In the genomic region with DNA sequence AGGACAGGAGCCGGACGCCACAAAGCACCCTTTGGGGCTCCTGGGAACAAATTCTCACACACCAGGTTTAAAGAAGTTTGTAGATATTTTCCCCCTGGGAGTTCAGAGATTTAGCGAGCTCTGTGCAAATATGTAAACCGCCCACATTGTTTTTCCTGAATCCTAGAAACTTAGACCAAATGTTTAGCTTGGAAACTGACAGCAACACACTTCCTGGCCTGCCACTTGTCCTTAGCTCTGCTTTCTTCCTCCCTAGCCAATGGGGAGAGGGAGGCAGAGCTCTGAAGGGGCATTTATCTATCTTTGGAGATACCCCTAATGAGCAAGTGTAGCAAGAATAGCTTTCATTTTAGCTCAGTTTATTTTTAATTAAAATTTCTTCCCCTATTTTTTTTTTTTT, we compare ENCODE assay signal across 22 mouse cellular contexts. TPM values are rescaled to one million over a fixed set of nuclear protein-coding genes. Genes with fewer than 3 reads are reported as not detected.
A peak's percentile ranks its signal among the peaks of the same experiment; 100 is the strongest.
DNase-seq lines count a peak whose midpoint lies in the region; ATAC-seq and TF ChIP-seq lines count a peak whose summit lies in the region.
"Had no signal": no experiment of that assay in that cellular context is flagged by ENCODE, and none has a peak within 500 bp of the region (broad histone marks: within the 10 kb centered on the region; RNA-seq: fewer than 3 reads in every experiment).

No protein-coding gene starts in this region.

- no peaks in the 10 kb centered on the region for H3K36me3 ChIP-seq in kidney, embryonic 16.5 days (ENCODE audit: insufficient read depth, low read length)
- no peaks in the 10 kb centered on the region for H3K36me3 ChIP-seq in kidney, adult 2 months (ENCODE audit: control insufficient read depth, insufficient read depth, low read length)
- H3K36me3 ChIP-seq in heart, embryonic 15.5 days: no peaks in the 10 kb centered on the region
- H3K36me3 ChIP-seq: embryonic facial prominence, embryonic 15.5 days; midbrain, embryonic 13.5 days had no signal

- H3K9me3 ChIP-seq in kidney, embryonic 16.5 days (ENCODE audit: low read length): no peaks in the 10 kb centered on the region
- no peaks in the 10 kb centered on the region for H3K9me3 ChIP-seq in heart, embryonic 15.5 days (replicated peaks)
- H3K9me3 ChIP-seq: embryonic facial prominence, embryonic 15.5 days; midbrain, embryonic 13.5 days had no signal

- peak; percentile 88 for DNase-seq in heart, adult 11 months
- DNase-seq in heart, adult 8-10 months (ENCODE audit: low spot score): no peak
- no peak for DNase-seq in kidney, adult 2 months
- DNase-seq in 3T3-L1 (ENCODE audit: low read depth, low spot score): peak; percentile 3
- DNase-seq in thymus, adult 18-20 months: no peak
- DNase-seq in lung, postnatal 36 days: no peak
- DNase-seq: adrenal gland, postnatal 36 days; cerebellum, adult 11-12 months; cerebellum, postnatal 14 days; kidney, adult 11 months; kidney, postnatal 25 days; liver; lung, adult 18-20 months; right cerebral cortex, postnatal 14 days; spleen, adult 18-20 months; thymus, adult 2 months had no signal

- H3K4me2 ChIP-seq in kidney, embryonic 16.5 days (replicated peaks; ENCODE audit: low read depth, low read length): no peak overlapping the region
- H3K4me2 ChIP-seq in heart, embryonic 15.5 days: no peak overlapping the region
- H3K4me2 ChIP-seq: embryonic facial prominence, embryonic 15.5 days; midbrain, embryonic 13.5 days had no signal

- H3K9ac ChIP-seq in kidney, embryonic 16.5 days (replicated peaks; ENCODE audit: low read length): no peak overlapping the region
- H3K9ac ChIP-seq in heart, embryonic 15.5 days: no peak overlapping the region
- H3K9ac ChIP-seq: embryonic facial prominence, embryonic 15.5 days; midbrain, embryonic 13.5 days had no signal

- no peak for TF ChIP-seq CTCF in kidney, adult 2 months (conservative IDR thresholded peaks at IDR 0.05; ENCODE audit: insufficient read depth, insufficient read length, low read depth, low read length)

- H3K4me3 ChIP-seq in kidney, embryonic 16.5 days (ENCODE audit: low read length): no peak overlapping the region
- H3K4me3 ChIP-seq in kidney, adult 2 months (ENCODE audit: insufficient read depth, low read depth, low read length): no peak overlapping the region
- H3K4me3 ChIP-seq in heart, embryonic 15.5 days: no peak overlapping the region
- H3K4me3 ChIP-seq: embryonic facial prominence, embryonic 15.5 days; midbrain, embryonic 13.5 days had no signal

- WGBS in kidney, embryonic 16.5 days: 41% methylated on average over 4 of the region's 4 CpGs
- 60% methylated on average over 4 of the region's 4 CpGs for WGBS in kidney, adult 2 months
- WGBS in heart, embryonic 15.5 days: 36% methylated on average over 4 of the region's 4 CpGs

- ATAC-seq in kidney, embryonic 16.5 days (ENCODE audit: low FRiP score, low TSS enrichment): no peak
- ATAC-seq in heart, embryonic 15.5 days (replicated peaks; ENCODE audit: insufficient number of reproducible peaks, insufficient read depth, low FRiP score, low read depth): no peak
- ATAC-seq: midbrain, embryonic 13.5 days had no signal

- TF ChIP-seq POLR2A in kidney, adult 2 months (IDR thresholded peaks at IDR 0.05; ENCODE audit: low read depth, low read length): no peak

- H3K27me3 ChIP-seq in kidney, embryonic 16.5 days (ENCODE audit: insufficient read depth, low read length): no peaks in the 10 kb centered on the region
- H3K27me3 ChIP-seq in kidney, adult 2 months (replicated peaks; ENCODE audit: control insufficient read depth, insufficient read depth, low read length): no peaks in the 10 kb centered on the region
- no peaks in the 10 kb centered on the region for H3K27me3 ChIP-seq in heart, embryonic 15.5 days
- H3K27me3 ChIP-seq: CH12.LX; embryonic facial prominence, embryonic 15.5 days; midbrain, embryonic 13.5 days had no signal

- peaks cover 14% of the 10 kb centered on the region for H3K4me1 ChIP-seq in kidney, embryonic 16.5 days (ENCODE audit: insufficient read depth, low read length)
- no peaks in the 10 kb centered on the region for H3K4me1 ChIP-seq in kidney, adult 2 months (ENCODE audit: control insufficient read depth, insufficient read depth, low read length)
- peaks cover 30% of the 10 kb centered on the region for H3K4me1 ChIP-seq in heart, embryonic 15.5 days (replicated peaks)

- 0 out of 2 replicates have a peak overlapping the region, but pooled peaks have one; percentile 29 for H3K27ac ChIP-seq in kidney, embryonic 16.5 days (ENCODE audit: low read length)
- H3K27ac ChIP-seq in kidney, adult 2 months (ENCODE audit: insufficient read depth, low read depth, low read length): no peak overlapping the region
- peak overlapping the region; percentile 48 for H3K27ac ChIP-seq in heart, embryonic 15.5 days
- H3K27ac ChIP-seq: embryonic facial prominence, embryonic 15.5 days; midbrain, embryonic 13.5 days had no signal

RNA-seq across cellular contexts. Expression of gene Cd101, which starts 14.1 kb away (rescaled TPM):
- total RNA-seq in heart, adult 8-10 months (2022): under 1 TPM; 0.12 to 0.31 (median 0.22) TPM
- 0.06 TPM in 1 of 2 replicates, not detected in the other for polyA plus RNA-seq in kidney, embryonic 16.5 days (2015; fragmentation: Nextera tagmentation; extraction: Ambion mirVana)
- 0.03 and 0.16 TPM in 2 replicates for polyA plus RNA-seq in kidney, adult 2 months (2012; rRNA removed)
- polyA plus RNA-seq in heart, embryonic 15.5 days (2015; fragmentation: Nextera tagmentation; extraction: Ambion mirVana): 0.27 and 0.33 TPM in 2 replicates
- total RNA-seq: CH12.LX, MEL had no signal
- polyA plus RNA-seq: midbrain, embryonic 13.5 days had no signal

RNA-seq across cellular contexts. Expression of gene Ttf2, which starts 45.8 kb away (rescaled TPM):
- total RNA-seq in heart, adult 8-10 months (2022): 1 to 10 TPM; 2.1 to 2.8 (median 2.5) TPM
- polyA plus RNA-seq in kidney, embryonic 16.5 days (2015; fragmentation: Nextera tagmentation; extraction: Ambion mirVana): 17.8 and 21.2 TPM in 2 replicates
- polyA plus RNA-seq in kidney, adult 2 months (2012; rRNA removed): 2.6 and 3.2 TPM in 2 replicates
- 8.2 and 10.8 TPM in 2 replicates for polyA plus RNA-seq in heart, embryonic 15.5 days (2015; fragmentation: Nextera tagmentation; extraction: Ambion mirVana)

Comparison
In these comparisons a context has a peak if more than half of its experiments do, and no peak if none do; other contexts are left out.
1. DNase-seq: peak in heart, adult 11 months (single experiment) and 3T3-L1 (single experiment); none in heart, adult 8-10 months (single experiment), kidney, adult 2 months (single experiment), thymus, adult 18-20 months (0 of 2) and lung, postnatal 36 days (single experiment).